Mouse (Mus musculus) liver, embryonic 14 days (tissue): Measurements from ENCODE around the gene Yjefn3. TPM values are rescaled to one million over a fixed set of nuclear protein-coding genes. Genes with fewer than 3 reads are reported as not detected.

Source experiments
- polyA plus RNA-seq: library from polyadenylated mRNA; depleted of rRNA; stranded (reverse); fragments of >200 nt; gene quantifications from 2 replicates; pipeline ENCODE4 v1.2.3, GENCODE M21; 2012; rRNA removed

Gene Yjefn3
- 0.27 and 0.41 TPM in 2 replicates for polyA plus RNA-seq

DNA sequence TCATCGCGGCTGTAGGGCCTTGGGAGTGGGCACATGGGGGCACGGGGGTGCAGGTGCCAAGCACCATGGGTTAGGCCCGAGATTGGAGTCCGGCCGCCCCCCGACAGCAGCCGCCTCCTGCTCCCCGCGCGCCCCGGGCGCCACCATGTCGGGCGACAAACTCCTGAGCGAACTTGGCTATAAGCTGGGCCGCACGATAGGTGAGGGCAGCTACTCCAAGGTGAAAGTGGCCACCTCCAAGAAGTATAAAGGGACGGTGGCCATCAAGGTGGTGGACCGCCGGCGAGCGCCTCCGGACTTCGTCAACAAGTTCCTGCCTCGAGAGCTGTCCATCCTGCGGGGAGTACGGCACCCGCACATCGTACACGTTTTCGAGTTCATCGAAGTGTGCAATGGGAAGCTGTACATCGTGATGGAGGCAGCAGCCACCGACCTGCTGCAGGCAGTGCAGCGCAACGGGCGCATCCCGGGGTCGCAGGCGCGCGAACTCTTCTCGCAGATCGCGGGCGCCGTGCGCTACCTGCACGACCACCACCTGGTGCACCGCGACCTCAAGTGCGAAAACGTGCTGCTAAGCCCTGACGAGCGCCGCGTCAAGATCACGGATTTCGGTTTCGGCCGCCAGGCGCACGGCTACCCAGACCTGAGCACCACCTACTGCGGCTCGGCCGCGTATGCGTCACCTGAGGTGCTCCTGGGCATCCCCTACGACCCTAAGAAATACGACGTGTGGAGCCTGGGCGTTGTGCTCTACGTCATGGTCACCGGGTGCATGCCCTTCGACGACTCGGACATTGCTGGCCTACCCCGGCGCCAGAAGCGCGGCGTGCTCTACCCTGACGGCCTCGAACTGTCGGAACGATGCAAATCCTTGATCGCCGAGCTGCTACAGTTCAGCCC, at the start of gene Yjefn3, which contains the start of the genes Tssk6 and Ndufa13:
Gene Yjefn3, minus strand, starts transcription at position 550 of the 900 bp plus-strand sequence.
Gene Tssk6, plus strand, starts transcription at position 22 of the 900 bp plus-strand sequence.
Gene Ndufa13, minus strand, starts transcription at position 396 of the 900 bp plus-strand sequence.

DNA sequence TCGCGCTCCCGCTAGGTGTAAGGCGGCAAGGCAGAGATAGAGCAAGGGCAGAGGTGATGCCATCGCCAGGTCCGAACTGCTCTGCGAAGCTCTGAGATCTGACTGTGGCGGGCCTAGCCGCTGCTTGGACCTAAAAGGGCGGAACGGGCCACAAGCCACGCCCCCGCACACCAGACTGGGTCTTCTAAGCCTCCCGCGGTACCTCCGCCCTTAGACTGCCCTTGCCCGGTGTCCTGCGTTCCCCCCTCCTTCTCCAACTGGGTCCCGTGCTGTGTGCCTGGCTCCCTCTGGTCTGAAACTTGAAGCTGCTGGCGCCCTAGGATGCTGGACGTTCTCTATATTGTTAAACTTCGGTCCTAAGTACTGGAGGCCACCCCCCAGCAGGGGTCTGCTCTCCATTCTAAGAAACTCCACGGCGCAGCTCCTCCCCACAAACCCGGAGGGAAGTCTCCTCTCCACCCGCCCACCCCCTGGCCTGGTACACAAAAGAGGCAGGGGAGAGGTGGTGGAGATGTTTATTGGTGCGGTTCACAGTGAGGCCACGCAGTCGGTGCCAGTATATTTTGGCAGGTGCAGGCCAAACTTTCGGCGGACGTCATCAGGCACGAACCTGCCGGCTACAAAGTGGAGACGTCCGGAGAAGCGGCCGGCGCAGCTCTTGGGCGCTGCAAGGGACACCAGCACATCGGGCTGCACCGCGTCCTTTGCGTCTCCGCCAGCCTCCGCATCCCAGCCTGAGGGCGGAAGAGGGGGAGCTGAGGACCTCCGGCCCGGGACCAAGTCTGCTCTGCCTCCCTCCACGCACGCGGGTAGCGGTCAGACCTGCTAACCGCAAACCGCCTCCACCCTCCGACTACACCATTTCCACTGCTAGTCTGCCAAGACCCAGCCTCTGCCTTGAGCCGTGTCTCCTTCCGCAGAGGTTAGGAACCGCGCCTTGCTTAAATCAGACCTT, 14.9 kb downstream of the Yjefn3 start, which contains the start of gene Cilp2:
Gene Cilp2, minus strand, starts transcription at position 399 of the 955 bp plus-strand sequence.

Other genes with a start within 250 kb of the Yjefn3 start
- 0.27 and 0.35 TPM in 2 replicates for gene Zfp964, start 248.2 kb downstream of the Yjefn3 start, polyA plus RNA-seq
- 5.8 and 6.5 TPM in 2 replicates for gene Zfp869, start 192.0 kb downstream of the Yjefn3 start, polyA plus RNA-seq
- 1.7 and 1.8 TPM in 2 replicates for gene Zfp963, start 152.7 kb downstream of the Yjefn3 start, polyA plus RNA-seq
- gene Gm20422, start 127.8 kb downstream of the Yjefn3 start, polyA plus RNA-seq = 0.44 and 0.58 TPM in 2 replicates
- 17.0 and 18.9 TPM in 2 replicates for gene Atp13a1, start 111.5 kb downstream of the Yjefn3 start, polyA plus RNA-seq
- 6.2 and 7.1 TPM in 2 replicates for gene Zfp866, start 111.5 kb downstream of the Yjefn3 start, polyA plus RNA-seq
- gene Gmip, start 94.0 kb downstream of the Yjefn3 start, polyA plus RNA-seq = 5.0 and 6.7 TPM in 2 replicates
- gene Lpar2, start 80.3 kb downstream of the Yjefn3 start, polyA plus RNA-seq = 0.29 and 0.47 TPM in 2 replicates
- gene Pbx4, start 70.2 kb downstream of the Yjefn3 start, polyA plus RNA-seq = 2.3 and 2.6 TPM in 2 replicates
- gene Cilp2, start 15.0 kb downstream of the Yjefn3 start, polyA plus RNA-seq = 0.02 and 0.03 TPM in 2 replicates
- 0.25 and 0.47 TPM in 2 replicates for gene Tssk6, start 528 bp downstream of the Yjefn3 start, polyA plus RNA-seq
- gene Ndufa13, start 154 bp downstream of the Yjefn3 start, polyA plus RNA-seq = 46.0 and 50.1 TPM in 2 replicates
- gene Gatad2a, start 93.7 kb upstream of the Yjefn3 start, polyA plus RNA-seq = 17.5 and 20.3 TPM in 2 replicates
- gene Mau2, start 140.0 kb upstream of the Yjefn3 start, polyA plus RNA-seq = 17.2 and 19.6 TPM in 2 replicates
- 6.5 and 7.2 TPM in 2 replicates for gene Sugp1, start 140.1 kb upstream of the Yjefn3 start, polyA plus RNA-seq
- 1.1 and 1.2 TPM in 2 replicates for gene Tm6sf2, start 170.2 kb upstream of the Yjefn3 start, polyA plus RNA-seq
- gene Hapln4, start 180.7 kb upstream of the Yjefn3 start, polyA plus RNA-seq = 0.05 TPM in 2 replicates
- gene Ncan, start 218.2 kb upstream of the Yjefn3 start, polyA plus RNA-seq = 0.02 TPM in 1 of 2 replicates, not detected in the other
- gene Nr2c2ap, start 228.6 kb upstream of the Yjefn3 start, polyA plus RNA-seq = 11.3 and 12.4 TPM in 2 replicates
- gene Rfxank, start 236.4 kb upstream of the Yjefn3 start, polyA plus RNA-seq = 4.6 and 5.4 TPM in 2 replicates
- gene Borcs8, start 236.8 kb upstream of the Yjefn3 start, polyA plus RNA-seq = 23.9 and 27.1 TPM in 2 replicates
- gene Mef2b, start 237.0 kb upstream of the Yjefn3 start, polyA plus RNA-seq = 0.01 and 0.07 TPM in 2 replicates